ENCODE assay signal across 8 mouse cellular contexts in the genomic region with DNA sequence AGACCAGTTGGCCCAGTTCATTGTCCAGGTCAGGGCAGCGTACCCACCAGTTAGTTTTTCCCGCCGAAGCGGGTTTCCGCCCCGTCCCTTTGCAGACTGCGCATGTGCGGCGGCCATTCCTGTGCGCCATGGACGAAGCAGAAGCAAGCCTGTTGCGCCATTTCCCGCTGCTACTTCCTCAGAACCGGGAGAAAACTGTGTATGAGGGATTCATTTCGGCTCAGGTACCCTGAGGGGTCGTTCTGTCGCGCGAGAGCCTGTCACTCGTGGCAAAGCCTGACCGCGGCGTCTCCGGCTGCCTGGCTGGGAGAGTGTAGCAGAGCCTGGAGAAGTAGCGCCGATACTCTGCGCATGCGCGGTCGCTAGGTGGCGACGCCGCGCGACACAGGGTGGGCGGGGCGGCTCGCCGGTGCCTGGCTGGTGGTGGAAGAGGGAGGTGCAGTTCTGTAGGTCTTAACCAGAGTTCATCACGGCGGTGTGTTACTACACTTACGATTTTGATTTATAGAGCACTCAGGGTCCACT. TPM values are rescaled to one million over a fixed set of nuclear protein-coding genes. Genes with fewer than 3 reads are reported as not detected.
DNase-seq lines count a peak whose midpoint lies in the region; ATAC-seq and TF ChIP-seq lines count a peak whose summit lies in the region.

No protein-coding gene starts in this region.

- under 1% methylated on average over 42 of the region's 42 CpGs for WGBS in heart, embryonic 12.5 days
- WGBS in kidney, postnatal 0 days = under 1% methylated on average over 42 of the region's 42 CpGs
- under 1% methylated on average over 42 of the region's 42 CpGs for WGBS in liver, embryonic 11.5 days
- WGBS in stomach, embryonic 14.5 days = under 1% methylated on average over 42 of the region's 42 CpGs

- peak overlapping the region; percentile 75 for H3K9ac ChIP-seq in heart, embryonic 12.5 days
- H3K9ac ChIP-seq in kidney, postnatal 0 days (ENCODE audit: low read depth, low read length) = peak overlapping the region; percentile 88
- peak overlapping the region; percentile 89 for H3K9ac ChIP-seq in liver, embryonic 11.5 days (ENCODE audit: low read depth, low read length)
- H3K9ac ChIP-seq in stomach, embryonic 14.5 days (replicated peaks; ENCODE audit: low read depth, low read length) = peak overlapping the region; percentile 69

- H3K27me3 ChIP-seq in heart, embryonic 12.5 days (replicated peaks) = no peaks in the 10 kb centered on the region
- H3K27me3 ChIP-seq in kidney, postnatal 0 days (ENCODE audit: insufficient read depth, low read length) = no peaks in the 10 kb centered on the region
- H3K27me3 ChIP-seq in liver, embryonic 11.5 days (replicated peaks; ENCODE audit: control insufficient read depth, insufficient read depth, low read length) = no peaks in the 10 kb centered on the region
- H3K27me3 ChIP-seq in stomach, embryonic 14.5 days (ENCODE audit: control insufficient read depth, insufficient read depth, low read length) = no peaks in the 10 kb centered on the region

- peak; percentile 64 for TF ChIP-seq CTCF in kidney, postnatal 0 days (IDR thresholded peaks at IDR 0.05; ENCODE audit: low read depth)

- peak overlapping the region; percentile 73 for H3K4me2 ChIP-seq in heart, embryonic 12.5 days
- peak overlapping the region; percentile 63 for H3K4me2 ChIP-seq in kidney, postnatal 0 days (ENCODE audit: low read length)
- H3K4me2 ChIP-seq in liver, embryonic 11.5 days = peak overlapping the region; percentile 69
- peak overlapping the region; percentile 55 for H3K4me2 ChIP-seq in stomach, embryonic 14.5 days (replicated peaks; ENCODE audit: low read depth, low read length)

- H3K4me3 ChIP-seq in heart, embryonic 12.5 days = peak overlapping the region; percentile 58
- peak overlapping the region; percentile 85 for H3K4me3 ChIP-seq in kidney, postnatal 0 days (replicated peaks; ENCODE audit: low read depth, low read length)
- H3K4me3 ChIP-seq in liver, embryonic 11.5 days (ENCODE audit: low read depth, low read length) = peak overlapping the region; percentile 61
- H3K4me3 ChIP-seq in stomach, embryonic 14.5 days (ENCODE audit: low read depth, low read length) = peak overlapping the region; percentile 78

- peak overlapping the region; percentile 55 for H3K27ac ChIP-seq in heart, embryonic 12.5 days (ENCODE audit: poor library complexity, severe bottlenecking)
- H3K27ac ChIP-seq in kidney, postnatal 0 days = peak overlapping the region; percentile 89
- peak overlapping the region; percentile 74 for H3K27ac ChIP-seq in liver, embryonic 11.5 days (ENCODE audit: low read depth, low read length)
- peak overlapping the region; percentile 79 for H3K27ac ChIP-seq in stomach, embryonic 14.5 days (ENCODE audit: low read length)

- 0 out of 2 replicates have a peak, but pooled peaks cover 2% of the 10 kb centered on the region for H3K4me1 ChIP-seq in heart, embryonic 12.5 days (replicated peaks)
- no peaks in the 10 kb centered on the region for H3K4me1 ChIP-seq in kidney, postnatal 0 days (replicated peaks; ENCODE audit: insufficient read depth, low read length)
- 0 out of 2 replicates have a peak, but pooled peaks cover 3% of the 10 kb centered on the region for H3K4me1 ChIP-seq in liver, embryonic 11.5 days (replicated peaks; ENCODE audit: control insufficient read depth, insufficient read depth, low read length)
- H3K4me1 ChIP-seq in stomach, embryonic 14.5 days (ENCODE audit: control insufficient read depth, insufficient read depth, low read length) = peaks cover 6% of the 10 kb centered on the region; the same call in 1 of the 2 replicates

- H3K36me3 ChIP-seq in heart, embryonic 12.5 days = no peaks in the 10 kb centered on the region
- H3K36me3 ChIP-seq in kidney, postnatal 0 days (ENCODE audit: insufficient read depth, low read length) = no peaks in the 10 kb centered on the region
- no peaks in the 10 kb centered on the region for H3K36me3 ChIP-seq in liver, embryonic 11.5 days (ENCODE audit: control insufficient read depth, insufficient read depth, low read length)
- H3K36me3 ChIP-seq in stomach, embryonic 14.5 days (ENCODE audit: control insufficient read depth, insufficient read depth, low read length) = no peaks in the 10 kb centered on the region

- no peaks in the 10 kb centered on the region for H3K9me3 ChIP-seq in heart, embryonic 12.5 days (replicated peaks)
- no peaks in the 10 kb centered on the region for H3K9me3 ChIP-seq in kidney, postnatal 0 days (replicated peaks; ENCODE audit: low read length)
- no peaks in the 10 kb centered on the region for H3K9me3 ChIP-seq in liver, embryonic 11.5 days (ENCODE audit: control insufficient read depth, low read length)
- H3K9me3 ChIP-seq in stomach, embryonic 14.5 days (ENCODE audit: control insufficient read depth, low read depth, low read length) = no peaks in the 10 kb centered on the region

- DNase-seq in CD4-positive helper T cell, adult 2 months (ENCODE audit: low read depth, low spot score) = peak; percentile 96
- DNase-seq in brain, embryonic 18.5 days (ENCODE audit: low read depth, low spot score) = peak; percentile 81
- DNase-seq in kidney, postnatal 0 days (ENCODE audit: low spot score) = peak; percentile 97
- peak; percentile 94 for DNase-seq in liver, embryonic 11.5 days (ENCODE audit: low spot score)
- peak; percentile 98 for DNase-seq in naive thymus-derived CD4-positive, alpha-beta T cell, adult 2 months (ENCODE audit: low read depth)

- ATAC-seq in erythroid progenitor cell, adult 5-6 weeks (replicated peaks; ENCODE audit: low FRiP score, poor library complexity, severe bottlenecking) = peak; percentile 97
- peak; percentile 99 for ATAC-seq in heart, embryonic 12.5 days (ENCODE audit: insufficient number of reproducible peaks, low FRiP score)
- peak; percentile 100 for ATAC-seq in kidney, postnatal 0 days (replicated peaks; ENCODE audit: low FRiP score, low read depth)
- ATAC-seq in liver, embryonic 11.5 days (replicated peaks; ENCODE audit: low FRiP score) = peak; percentile 100
- peak; percentile 100 for ATAC-seq in stomach, embryonic 14.5 days (ENCODE audit: insufficient number of reproducible peaks, insufficient read depth, low FRiP score, low read depth)

RNA-seq across cellular contexts. Expression of a gene that starts 1.2 kb away (rescaled TPM):
- 31.4 and 84.7 TPM in 2 replicates for total RNA-seq in erythroid progenitor cell, adult 5-6 weeks (2015; ENCODE audit: low replicate concordance)
- 58.6 and 80.2 TPM in 2 replicates for total RNA-seq in erythroid progenitor cell, adult 5-6 weeks (2017; ENCODE audit: low replicate concordance)
- 24.6 and 26.5 TPM in 2 replicates for polyA plus RNA-seq in heart, embryonic 12.5 days (2016; fragmentation: Nextera tagmentation; extraction: Ambion mirVana)
- 27.3 and 27.6 TPM in 2 replicates for polyA plus RNA-seq in kidney, postnatal 0 days (2015; fragmentation: Nextera tagmentation; extraction: Ambion mirVana)
- 28.8 and 32.8 TPM in 2 replicates for polyA plus RNA-seq in liver, embryonic 11.5 days (2014; fragmentation: Nextera tagmentation; extraction: Ambion mirVana)
- polyA plus RNA-seq in stomach, embryonic 14.5 days (2014; fragmentation: Nextera tagmentation; extraction: Ambion mirVana) = 30.9 and 34.8 TPM in 2 replicates

Comparison
In these comparisons a context has a peak if more than half of its experiments do, and no peak if none do; other contexts are left out.
1. Peak in every context shown above with its lines: DNase-seq, ATAC-seq, H3K4me3 ChIP-seq and H3K27ac ChIP-seq.